Mouse (Mus musculus): ENCODE data around the gene Pinlyp. TPM values are rescaled to one million over a fixed set of nuclear protein-coding genes. Genes with fewer than 3 reads are reported as not detected.

Pinlyp gene
- 0.28 and 0.41 TPM in 2 replicates for polyA plus RNA-seq (2015; fragmentation: Nextera tagmentation; extraction: Ambion mirVana)

GRCm38 (mm10) chr7:24546068-24546614 lies at the start of gene Pinlyp, which contains the start of gene Xrcc1:
Pinlyp (minus strand) TSS chr7:24546118.
Xrcc1 (plus strand) TSS chr7:24546289.

DNA sequence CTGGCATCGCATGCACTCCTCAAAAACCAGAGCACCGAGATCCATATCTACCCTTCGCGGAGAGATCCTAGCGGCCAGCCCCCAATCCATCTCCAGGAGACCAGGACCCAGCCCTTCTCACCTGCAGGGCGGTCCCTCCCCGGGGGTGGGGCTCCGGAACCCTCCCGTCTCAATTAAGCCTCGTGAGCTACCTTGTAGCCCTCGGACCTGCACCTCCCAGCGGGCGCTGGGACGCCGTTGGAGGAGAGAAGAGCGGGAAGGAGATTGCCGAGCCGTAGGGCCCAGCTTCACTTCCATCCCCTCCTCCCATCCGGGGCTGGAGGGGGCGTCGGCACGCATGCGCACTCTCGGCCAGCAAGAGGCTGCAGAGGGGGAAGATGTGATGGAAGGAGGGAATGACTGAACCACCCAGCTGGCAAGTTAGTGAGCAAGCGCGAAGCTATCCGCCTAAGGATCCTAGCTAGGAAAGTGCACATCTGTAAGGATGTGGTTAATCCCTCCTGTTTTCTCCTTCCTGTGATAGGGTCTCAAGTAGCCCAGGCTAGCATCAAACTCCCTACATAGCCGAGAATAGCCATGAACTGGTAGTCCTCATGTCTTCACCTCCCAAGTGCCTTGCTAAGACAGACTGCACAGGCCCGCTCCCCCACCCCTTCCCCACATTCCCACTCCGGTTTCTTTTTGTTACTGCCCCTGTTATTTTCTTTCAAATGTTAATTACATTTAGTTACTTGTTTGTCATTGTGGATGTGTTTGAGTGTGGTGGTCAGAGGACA lies 41.6 kb upstream of the Pinlyp start, which contains the start of the genes Ethe1 and Zfp575:
TSS of gene Ethe1 (plus strand) at position 214 of the 776 bp plus-strand sequence.
TSS of gene Zfp575 (minus strand) at position 312 of the 776 bp plus-strand sequence.

GRCm38 (mm10) chr7:24530062-24530931 lies 15.6 kb downstream of the Pinlyp start, which contains the start of gene Irgq:
Irgq (plus strand) TSS chr7:24530689.

DNA sequence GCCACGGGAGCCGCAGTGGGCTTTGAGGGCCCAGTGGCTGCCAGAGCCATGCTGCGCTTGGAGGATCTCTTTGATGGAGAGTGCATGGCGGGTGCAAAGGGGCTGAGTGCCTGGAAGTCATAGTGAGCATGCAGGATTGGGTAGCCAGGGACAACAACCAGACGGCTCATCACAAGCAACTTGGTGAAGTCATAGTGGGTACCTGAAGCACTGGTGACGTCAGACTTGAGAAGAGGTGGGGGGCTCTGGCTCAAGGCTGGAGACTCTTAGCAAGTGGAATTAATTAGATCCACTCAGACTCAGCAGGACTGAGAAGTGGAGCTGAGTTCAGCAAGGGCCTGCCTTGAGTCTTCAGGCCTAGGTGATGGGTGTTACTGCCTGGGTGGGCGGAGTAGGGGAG lies 33.6 kb downstream of the Pinlyp start, which contains the start of gene AC161166.1:
TSS of gene AC161166.1 (minus strand) at position 101 of the 400 bp plus-strand sequence.

DNA sequence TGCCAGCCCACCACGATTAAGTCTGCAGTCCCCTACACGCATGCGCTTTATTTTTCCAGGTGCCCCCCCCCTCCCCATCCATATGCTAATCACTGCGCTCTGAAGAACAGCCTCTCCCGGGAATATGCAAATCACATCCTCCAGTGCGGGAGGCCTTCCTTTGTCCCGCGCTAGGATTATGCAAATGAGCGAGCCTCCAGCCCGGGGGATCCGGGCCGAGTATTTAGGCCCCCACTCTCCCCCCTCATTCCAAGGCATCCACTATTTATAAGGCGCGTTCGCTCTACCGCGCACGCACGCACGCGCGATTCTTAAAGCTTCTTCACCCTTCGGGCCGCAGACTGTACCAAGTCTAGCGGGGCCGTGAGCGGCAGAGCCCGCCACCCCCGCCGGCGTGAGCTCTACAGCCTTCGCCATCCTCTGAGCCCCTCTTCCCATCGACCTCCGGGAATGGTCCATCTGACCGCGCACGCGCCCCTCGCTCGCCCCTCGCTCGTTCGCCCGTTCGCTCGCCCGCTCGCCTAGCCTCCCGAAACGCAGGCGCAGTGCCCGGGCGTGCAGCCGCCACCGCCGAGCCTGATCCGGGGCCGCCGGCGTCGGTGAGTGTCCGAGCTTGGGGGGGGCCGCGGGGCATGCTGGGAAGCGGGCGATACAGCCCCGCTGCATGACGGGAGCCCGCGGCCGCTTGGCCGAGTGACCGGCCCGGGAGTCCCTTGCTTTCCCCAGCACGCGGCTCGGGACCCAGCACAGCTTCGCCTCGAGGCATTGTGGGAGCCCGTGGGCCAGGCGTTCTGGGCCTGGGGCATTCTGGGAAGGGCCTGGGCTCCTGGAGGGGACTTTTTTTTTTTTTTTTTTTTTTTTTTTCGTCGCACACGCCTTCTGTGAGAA lies 38.8 kb downstream of the Pinlyp start, which contains the start of gene Zfp428:
TSS of gene Zfp428 (plus strand) at position 169 of the 888 bp plus-strand sequence.

Other genes with a start within 250 kb of the Pinlyp start
- 12.2 and 18.2 TPM in 2 replicates for gene Zfp61, start 244.9 kb downstream of the Pinlyp start, polyA plus RNA-seq (2015; fragmentation: Nextera tagmentation; extraction: Ambion mirVana)
- 6.7 and 7.9 TPM in 2 replicates for gene Zfp94, start 229.5 kb downstream of the Pinlyp start, polyA plus RNA-seq (2015; fragmentation: Nextera tagmentation; extraction: Ambion mirVana)
- 0.14 TPM in 1 of 2 replicates, not detected in the other for gene Tescl, start 212.2 kb downstream of the Pinlyp start, polyA plus RNA-seq (2015; fragmentation: Nextera tagmentation; extraction: Ambion mirVana)
- 0.14 TPM in 1 of 2 replicates, not detected in the other for gene Lypd5, start 196.9 kb downstream of the Pinlyp start, polyA plus RNA-seq (2015; fragmentation: Nextera tagmentation; extraction: Ambion mirVana)
- 3.2 and 7.2 TPM in 2 replicates for gene Kcnn4, start 175.9 kb downstream of the Pinlyp start, polyA plus RNA-seq (2015; fragmentation: Nextera tagmentation; extraction: Ambion mirVana)
- gene Smg9, start 146.5 kb downstream of the Pinlyp start, polyA plus RNA-seq (2015; fragmentation: Nextera tagmentation; extraction: Ambion mirVana): 11.1 and 18.4 TPM in 2 replicates
- not detected in 2 replicates for gene Irgc1, start 93.8 kb downstream of the Pinlyp start, polyA plus RNA-seq (2015; fragmentation: Nextera tagmentation; extraction: Ambion mirVana)
- gene Plaur, start 83.6 kb downstream of the Pinlyp start, polyA plus RNA-seq (2015; fragmentation: Nextera tagmentation; extraction: Ambion mirVana): 9.6 and 13.0 TPM in 2 replicates
- gene Cadm4, start 64.1 kb downstream of the Pinlyp start, polyA plus RNA-seq (2015; fragmentation: Nextera tagmentation; extraction: Ambion mirVana): 5.0 and 8.1 TPM in 2 replicates
- gene Zfp428, start 39.1 kb downstream of the Pinlyp start, polyA plus RNA-seq (2015; fragmentation: Nextera tagmentation; extraction: Ambion mirVana): 24.2 and 36.0 TPM in 2 replicates
- gene AC161166.1, start 33.7 kb downstream of the Pinlyp start, polyA plus RNA-seq (2015; fragmentation: Nextera tagmentation; extraction: Ambion mirVana): 0.11 TPM in 1 of 2 replicates, not detected in the other
- gene Irgq, start 15.4 kb downstream of the Pinlyp start, polyA plus RNA-seq (2015; fragmentation: Nextera tagmentation; extraction: Ambion mirVana): 5.6 and 6.5 TPM in 2 replicates
- 35.5 and 44.2 TPM in 2 replicates for gene Xrcc1, start 171 bp upstream of the Pinlyp start, polyA plus RNA-seq (2015; fragmentation: Nextera tagmentation; extraction: Ambion mirVana)
- gene Ethe1, start 41.4 kb upstream of the Pinlyp start, polyA plus RNA-seq (2015; fragmentation: Nextera tagmentation; extraction: Ambion mirVana): 20.5 and 25.9 TPM in 2 replicates
- gene Zfp575, start 41.5 kb upstream of the Pinlyp start, polyA plus RNA-seq (2015; fragmentation: Nextera tagmentation; extraction: Ambion mirVana): 2.8 and 5.6 TPM in 2 replicates
- gene Phldb3, start 64.6 kb upstream of the Pinlyp start, polyA plus RNA-seq (2015; fragmentation: Nextera tagmentation; extraction: Ambion mirVana): 0.30 and 0.36 TPM in 2 replicates
- 1.6 and 2.0 TPM in 2 replicates for gene Lypd3, start 90.4 kb upstream of the Pinlyp start, polyA plus RNA-seq (2015; fragmentation: Nextera tagmentation; extraction: Ambion mirVana)
- not detected in 2 replicates for gene Tex101, start 130.6 kb upstream of the Pinlyp start, polyA plus RNA-seq (2015; fragmentation: Nextera tagmentation; extraction: Ambion mirVana)
- not detected in 2 replicates for gene BC049730, start 163.1 kb upstream of the Pinlyp start, polyA plus RNA-seq (2015; fragmentation: Nextera tagmentation; extraction: Ambion mirVana)
- not detected in 2 replicates for gene Gm4763, start 180.8 kb upstream of the Pinlyp start, polyA plus RNA-seq (2015; fragmentation: Nextera tagmentation; extraction: Ambion mirVana)
- 0.63 and 0.84 TPM in 2 replicates for gene Cd177, start 214.2 kb upstream of the Pinlyp start, polyA plus RNA-seq (2015; fragmentation: Nextera tagmentation; extraction: Ambion mirVana)
- gene Ceacam10, start 231.1 kb upstream of the Pinlyp start, polyA plus RNA-seq (2015; fragmentation: Nextera tagmentation; extraction: Ambion mirVana): 0.36 and 0.82 TPM in 2 replicates